Mouse (Mus musculus): ENCODE results near the gene Vopp1. TPM values are rescaled to one million over a fixed set of nuclear protein-coding genes. Genes with fewer than 3 reads are reported as not detected.
A peak's percentile ranks its signal among the peaks of the same experiment; 100 is the strongest.

The Vopp1 gene
- polyA plus RNA-seq, 1 experiment from 2014 or later: 24.3 TPM

DNA sequence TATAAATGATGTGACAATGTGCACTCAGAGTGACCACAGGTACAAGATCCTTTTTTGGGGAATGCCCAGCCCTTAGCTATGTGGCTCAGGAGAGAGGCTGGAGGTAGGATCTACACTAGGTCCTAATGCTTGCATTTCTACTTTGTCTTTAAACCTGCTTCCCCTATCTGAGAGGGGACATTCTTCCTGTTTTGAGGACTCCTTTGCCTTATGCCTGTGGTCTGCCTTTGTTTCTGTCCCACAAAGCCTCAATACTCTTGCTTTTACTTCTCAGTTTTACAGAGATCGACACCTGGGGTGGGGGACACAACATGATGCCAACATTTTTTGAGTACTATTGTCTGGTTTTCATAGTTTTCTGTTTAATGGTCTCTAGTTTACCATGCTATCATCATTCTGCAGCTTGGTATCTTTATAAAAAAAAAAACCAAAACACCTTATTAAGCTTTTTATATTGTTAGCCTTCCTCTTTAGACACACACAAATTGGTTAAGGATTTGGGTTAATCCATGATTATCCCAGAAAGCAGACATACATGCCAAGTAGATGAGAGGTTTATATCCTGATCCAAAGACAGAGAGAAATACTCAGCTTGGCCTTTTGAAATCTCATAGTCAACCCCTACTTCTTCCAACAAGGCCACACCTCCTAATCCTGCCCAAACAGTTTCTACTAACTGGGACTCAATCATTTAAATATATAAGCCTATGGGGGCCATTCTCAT lies 54.3 kb downstream of the Vopp1 start:
- ATAC-seq (ENCODE audit: low FRiP score, low TSS enrichment) (no peak), DNase-seq (ENCODE audit: low spot score) (no peak)
- 97% methylated on average over 1 of the region's 1 CpGs for WGBS
- H3K36me3 ChIP-seq (ENCODE audit: control insufficient read depth, insufficient read depth, low read length): peaks cover 4% of the 10 kb centered on the region; the same call in 1 of the 2 replicates
- TF ChIP-seq EP300 (optimal IDR thresholded peaks at IDR 0.05): no peak
- TF ChIP-seq CTCF (IDR thresholded peaks at IDR 0.05; ENCODE audit: low read depth): no peak
- no peak overlapping the region for H3K9ac ChIP-seq (ENCODE audit: low read length)
- no peaks in the 10 kb centered on the region for H3K9me3 ChIP-seq (ENCODE audit: control insufficient read depth, low read length)
- H3K4me2 ChIP-seq (replicated peaks; ENCODE audit: low read depth): no peak overlapping the region
- no peaks in the 10 kb centered on the region for H3K27me3 ChIP-seq (ENCODE audit: control insufficient read depth, insufficient read depth, low read length)
- no peaks in the 10 kb centered on the region for H3K4me1 ChIP-seq (replicated peaks; ENCODE audit: control insufficient read depth, insufficient read depth)
- H3K4me3 ChIP-seq (ENCODE audit: low read depth, low read length): no peak overlapping the region
- no peak overlapping the region for H3K27ac ChIP-seq (replicated peaks)

DNA sequence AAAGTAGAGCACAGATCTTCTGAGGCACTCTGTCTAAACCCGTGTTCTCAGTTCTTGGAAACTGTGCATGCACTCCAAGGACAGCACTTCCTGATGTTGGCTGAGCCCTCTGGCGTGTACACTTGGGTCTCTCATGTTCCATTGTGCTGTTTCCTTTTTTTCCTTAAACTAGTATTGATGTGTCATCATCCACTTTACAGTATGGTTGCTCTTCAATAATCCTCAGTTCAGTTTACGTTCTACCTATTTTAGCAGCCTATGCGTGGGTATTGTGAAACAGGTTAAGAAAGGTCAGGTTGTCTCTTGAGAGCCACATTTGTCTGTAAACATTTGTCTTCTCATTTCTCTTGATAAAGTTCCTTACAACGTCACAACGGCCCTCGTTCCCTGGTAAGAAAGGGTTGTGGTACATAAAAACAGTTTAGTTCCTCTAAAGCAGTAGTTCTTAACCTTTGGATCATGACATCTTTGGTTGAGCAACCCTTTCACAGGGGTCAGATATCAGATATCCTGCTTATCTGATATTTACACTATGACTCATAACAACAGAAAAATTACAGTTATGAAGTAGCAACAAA lies 55.9 kb downstream of the Vopp1 start:
- Histone ChIP-seq H3K9me3 (ENCODE audit: control insufficient read depth, low read length) (no peaks in the 10 kb centered on the region), H3K9ac (ENCODE audit: low read length) (no peak overlapping the region), H3K4me1 (replicated peaks; ENCODE audit: control insufficient read depth, insufficient read depth) (no peaks in the 10 kb centered on the region), H3K4me2 (replicated peaks; ENCODE audit: low read depth) (no peak overlapping the region), H3K36me3 (ENCODE audit: control insufficient read depth, insufficient read depth, low read length) (peaks cover 1% of the 10 kb centered on the region; the same call in 1 of the 2 replicates), H3K4me3 (ENCODE audit: low read depth, low read length) (no peak overlapping the region), H3K27ac (replicated peaks) (no peak overlapping the region), H3K27me3 (ENCODE audit: control insufficient read depth, insufficient read depth, low read length) (no peaks in the 10 kb centered on the region)
- TF ChIP-seq EP300 (optimal IDR thresholded peaks at IDR 0.05): no peak
- no peak for TF ChIP-seq CTCF (IDR thresholded peaks at IDR 0.05; ENCODE audit: low read depth)
- DNase-seq (ENCODE audit: low spot score): no peak
- 55% methylated on average over 7 of the region's 7 CpGs for WGBS
- no peak for ATAC-seq (ENCODE audit: low FRiP score, low TSS enrichment)

DNA sequence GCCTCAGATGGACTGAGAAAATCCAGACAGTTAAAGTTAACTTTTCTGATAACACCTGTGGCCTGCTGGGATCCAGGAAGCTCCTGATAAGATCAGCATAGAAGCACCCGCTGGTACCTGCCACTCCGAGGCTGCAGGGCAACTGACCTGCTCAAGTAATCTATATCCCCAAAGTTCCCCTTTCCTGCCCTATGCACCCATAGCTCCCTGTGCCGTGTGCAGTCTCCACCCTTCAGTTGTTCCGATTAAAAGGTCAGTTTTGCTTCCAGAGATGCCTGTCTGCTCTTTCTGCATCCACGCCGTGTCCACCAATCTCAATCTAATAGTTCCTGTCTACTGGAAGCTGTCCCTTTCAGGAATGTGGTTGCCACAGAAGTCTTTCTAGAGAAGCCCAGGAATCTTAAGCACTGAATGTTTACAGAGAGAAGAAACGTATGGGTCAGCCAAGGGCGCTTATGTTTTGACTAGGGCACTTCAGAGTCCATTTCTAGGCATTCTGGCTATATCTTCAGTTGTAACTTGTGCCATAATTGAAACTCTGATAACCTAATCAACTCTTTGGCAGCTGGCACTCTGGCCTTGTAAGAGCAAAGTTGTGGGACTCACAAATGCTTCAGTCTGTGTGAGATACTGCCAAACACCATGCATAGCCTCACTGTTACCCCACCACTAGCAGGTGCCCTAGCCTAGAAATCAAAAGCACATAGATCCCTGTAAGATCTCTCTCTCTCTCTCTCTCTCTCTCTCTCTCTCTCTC lies 57.7 kb downstream of the Vopp1 start:
- no peaks in the 10 kb centered on the region for H3K36me3 ChIP-seq (ENCODE audit: control insufficient read depth, insufficient read depth, low read length)
- no peaks in the 10 kb centered on the region for H3K4me1 ChIP-seq (replicated peaks; ENCODE audit: control insufficient read depth, insufficient read depth)
- no peak for ATAC-seq (ENCODE audit: low FRiP score, low TSS enrichment)
- WGBS: 37% methylated on average over 8 of the region's 8 CpGs
- TF ChIP-seq EP300 (optimal IDR thresholded peaks at IDR 0.05) (no peak), CTCF (IDR thresholded peaks at IDR 0.05; ENCODE audit: low read depth) (0 out of 2 replicates have a peak, but pooled peaks have one; percentile 5)
- no peak overlapping the region for H3K4me2 ChIP-seq (replicated peaks; ENCODE audit: low read depth)
- no peak overlapping the region for H3K27ac ChIP-seq (replicated peaks)
- H3K9me3 ChIP-seq (ENCODE audit: control insufficient read depth, low read length): no peaks in the 10 kb centered on the region
- no peaks in the 10 kb centered on the region for H3K27me3 ChIP-seq (ENCODE audit: control insufficient read depth, insufficient read depth, low read length)
- no peak for DNase-seq (ENCODE audit: low spot score)
- H3K4me3 ChIP-seq (ENCODE audit: low read depth, low read length): no peak overlapping the region
- no peak overlapping the region for H3K9ac ChIP-seq (ENCODE audit: low read length)

DNA sequence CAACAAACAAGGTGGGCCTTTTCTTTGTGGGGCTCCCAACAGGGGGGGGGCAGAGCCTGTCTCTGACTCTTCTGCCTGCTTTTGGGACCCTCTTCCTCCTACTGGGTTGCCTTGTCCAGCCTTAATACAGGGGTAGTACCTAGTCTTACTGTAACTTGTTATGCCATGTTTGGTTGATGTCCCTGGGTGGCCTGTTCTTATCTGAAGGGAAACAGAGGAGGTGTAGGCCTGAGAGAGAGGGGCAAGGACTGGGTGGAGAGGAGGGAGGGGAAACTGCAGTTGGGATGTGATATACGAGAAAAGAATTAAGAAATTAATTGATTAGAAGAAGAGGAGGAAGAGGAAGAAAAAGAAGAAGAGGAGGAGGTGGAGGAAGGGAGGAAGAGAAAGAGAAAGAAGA lies 58.7 kb downstream of the Vopp1 start:
- TF ChIP-seq CTCF (IDR thresholded peaks at IDR 0.05; ENCODE audit: low read depth) (no peak), EP300 (optimal IDR thresholded peaks at IDR 0.05) (no peak)
- no peak for ATAC-seq (ENCODE audit: low FRiP score, low TSS enrichment)

DNA sequence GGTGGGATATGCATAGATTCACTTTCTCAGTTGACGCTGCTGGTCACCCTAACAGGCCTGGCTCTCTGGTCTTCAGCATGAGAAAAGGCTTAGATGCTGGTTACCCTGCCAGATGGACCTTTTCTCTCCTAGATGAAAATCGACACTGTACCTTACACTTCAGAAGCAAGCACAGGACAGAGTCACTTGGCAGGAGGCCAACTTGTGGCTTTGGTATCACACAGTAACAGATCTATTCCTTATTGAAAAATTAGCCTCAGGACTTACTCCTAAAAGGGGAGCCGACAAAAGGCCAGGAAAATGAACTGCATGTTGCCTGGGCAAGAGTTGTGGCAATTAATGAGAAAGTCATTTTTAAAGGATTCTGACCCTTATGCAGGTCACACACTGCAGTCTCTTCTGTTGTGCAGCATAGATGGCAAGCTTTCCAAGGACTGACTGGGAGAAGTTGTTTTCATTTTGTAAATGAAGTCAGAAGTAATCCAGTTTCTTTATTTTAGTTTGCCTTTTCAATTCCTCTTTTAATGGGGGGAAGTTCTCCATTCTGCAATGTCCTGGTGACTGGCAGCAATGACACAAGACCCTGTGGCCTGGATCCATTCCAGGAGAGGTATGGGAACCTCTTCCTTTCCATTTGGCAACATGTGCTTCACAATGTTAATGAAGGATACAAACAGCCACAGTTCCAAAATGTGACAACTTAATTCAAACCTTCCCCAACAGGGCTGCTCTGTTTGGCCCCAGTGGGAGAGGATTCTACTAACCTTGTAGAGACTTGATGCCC lies 59.7 kb downstream of the Vopp1 start:
- H3K27me3 ChIP-seq (ENCODE audit: control insufficient read depth, insufficient read depth, low read length): no peaks in the 10 kb centered on the region
- ATAC-seq (ENCODE audit: low FRiP score, low TSS enrichment) (no peak), DNase-seq (ENCODE audit: low spot score) (no peak)
- H3K9ac ChIP-seq (ENCODE audit: low read length): no peak overlapping the region
- TF ChIP-seq EP300 (optimal IDR thresholded peaks at IDR 0.05): no peak
- no peak for TF ChIP-seq CTCF (IDR thresholded peaks at IDR 0.05; ENCODE audit: low read depth)
- H3K9me3 ChIP-seq (ENCODE audit: control insufficient read depth, low read length): no peaks in the 10 kb centered on the region
- 52% methylated on average over 3 of the region's 3 CpGs for WGBS
- 0 out of 2 replicates have a peak, but pooled peaks cover 4% of the 10 kb centered on the region for H3K36me3 ChIP-seq (ENCODE audit: control insufficient read depth, insufficient read depth, low read length)
- H3K27ac ChIP-seq (replicated peaks): no peak overlapping the region
- H3K4me1 ChIP-seq (replicated peaks; ENCODE audit: control insufficient read depth, insufficient read depth): no peaks in the 10 kb centered on the region
- H3K4me3 ChIP-seq (ENCODE audit: low read depth, low read length): no peak overlapping the region
- no peak overlapping the region for H3K4me2 ChIP-seq (replicated peaks; ENCODE audit: low read depth)

More for the DNA sequence above, 58.7 kb downstream of the Vopp1 start:
- Histone ChIP-seq H3K4me1 (replicated peaks; ENCODE audit: control insufficient read depth, insufficient read depth) (no peaks in the 10 kb centered on the region), H3K4me3 (ENCODE audit: low read depth, low read length) (no peak overlapping the region), H3K36me3 (ENCODE audit: control insufficient read depth, insufficient read depth, low read length) (no peaks in the 10 kb centered on the region), H3K9me3 (ENCODE audit: control insufficient read depth, low read length) (no peaks in the 10 kb centered on the region), H3K9ac (ENCODE audit: low read length) (no peak overlapping the region), H3K4me2 (replicated peaks; ENCODE audit: low read depth) (no peak overlapping the region), H3K27me3 (ENCODE audit: control insufficient read depth, insufficient read depth, low read length) (no peaks in the 10 kb centered on the region), H3K27ac (replicated peaks) (no peak overlapping the region)
- WGBS: 70% methylated on average over 1 of the region's 1 CpGs
- no peak for DNase-seq (ENCODE audit: low spot score)
